Mouse (Mus musculus) embryonic fibroblast, embryonic 13.5 days (primary cell): ENCODE data around the gene Smc6. TPM values are rescaled to one million over a fixed set of nuclear protein-coding genes. Genes with fewer than 3 reads are reported as not detected.

Experiments
- H3K27ac ChIP-seq: 2 replicates; pipeline ENCODE4 v1.5.1; 2012; ENCODE audit warnings: low read length, control low read depth, inconsistent platforms; ENCODE audit not compliant: insufficient read depth
- H3K4me1 ChIP-seq: 2 replicates; pipeline ENCODE4 v1.6.1; 2011; ENCODE audit warnings: low read length; ENCODE audit not compliant: control insufficient read depth, insufficient read depth
- H3K4me3 ChIP-seq: 2 replicates; pipeline ENCODE4 v1.5.1; 2011; ENCODE audit warnings: mild to moderate bottlenecking, control low read depth, low read length; ENCODE audit not compliant: insufficient read depth
- CTCF ChIP-seq: IDR thresholded peaks from 2 replicates; pipeline ENCODE4 v1.5.1; 2011; ENCODE audit warnings: mild to moderate bottlenecking, control low read depth, low read length, moderate library complexity, borderline replicate concordance; ENCODE audit not compliant: insufficient read depth
- POLR2A ChIP-seq: IDR thresholded peaks from 2 replicates; pipeline ENCODE4 v1.6.1; 2011; ENCODE audit warnings: low read depth, mild to moderate bottlenecking, control low read depth, low read length, moderate library complexity
- polyA plus RNA-seq: library from polyadenylated mRNA; stranded (reverse); fragments of >200 nt; gene quantifications from 2 replicates; pipeline ENCODE4 v1.2.4, GENCODE M21; 2011; ENCODE audit warnings: low read depth; ENCODE audit not compliant: missing spikeins, insufficient read length

The Smc6 gene
- polyA plus RNA-seq, 1 experiment, result 163 TPM

DNA sequence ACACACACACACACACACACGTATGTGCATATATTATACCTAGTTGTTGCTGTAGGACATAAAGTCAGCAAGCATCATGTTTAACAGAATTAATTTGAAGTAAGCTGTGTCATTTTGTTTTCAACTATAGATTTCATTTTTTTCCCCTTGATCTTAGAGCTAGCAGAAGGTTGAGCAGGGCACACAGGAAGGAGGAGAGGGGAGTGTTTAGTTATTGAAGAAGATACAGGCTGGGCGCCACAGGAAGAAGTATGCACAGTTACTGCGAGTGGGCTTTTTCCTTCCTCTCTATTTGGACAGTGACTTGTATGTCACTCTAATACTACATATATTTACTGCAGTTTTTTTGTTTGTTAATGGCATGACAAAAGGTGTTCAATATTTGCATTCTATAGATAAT lies 14.2 kb downstream of the Smc6 start:
- no peak for TF ChIP-seq POLR2A
- no peak for TF ChIP-seq CTCF
- no peak overlapping the region for H3K27ac ChIP-seq
- H3K4me1 ChIP-seq, result no peaks in the 10 kb centered on the region
- H3K4me3 ChIP-seq, result no peak overlapping the region

DNA sequence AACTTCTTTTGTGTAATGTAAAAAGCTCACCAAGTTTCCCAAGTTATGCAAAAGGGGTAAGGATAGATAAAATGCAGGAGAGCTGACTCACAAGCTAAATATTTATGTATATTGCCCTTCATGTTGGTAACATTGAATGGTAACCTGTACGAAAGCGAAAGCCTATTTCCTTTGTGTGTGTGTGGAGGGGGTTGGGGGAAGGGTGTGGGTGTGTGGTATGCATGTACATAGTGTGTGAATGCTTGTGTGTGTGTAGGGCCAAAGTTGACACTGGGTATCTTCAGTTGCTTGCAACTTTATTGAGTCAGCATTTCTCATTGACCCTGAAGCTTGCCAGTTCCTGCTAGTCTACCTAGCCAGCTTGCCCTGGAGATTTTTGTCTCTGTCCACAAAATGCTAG lies 15.9 kb downstream of the Smc6 start:
- Histone ChIP-seq H3K4me3 (no peak overlapping the region), H3K4me1 (no peaks in the 10 kb centered on the region), H3K27ac (no peak overlapping the region)
- TF ChIP-seq CTCF, result no peak
- no peak for TF ChIP-seq POLR2A

DNA sequence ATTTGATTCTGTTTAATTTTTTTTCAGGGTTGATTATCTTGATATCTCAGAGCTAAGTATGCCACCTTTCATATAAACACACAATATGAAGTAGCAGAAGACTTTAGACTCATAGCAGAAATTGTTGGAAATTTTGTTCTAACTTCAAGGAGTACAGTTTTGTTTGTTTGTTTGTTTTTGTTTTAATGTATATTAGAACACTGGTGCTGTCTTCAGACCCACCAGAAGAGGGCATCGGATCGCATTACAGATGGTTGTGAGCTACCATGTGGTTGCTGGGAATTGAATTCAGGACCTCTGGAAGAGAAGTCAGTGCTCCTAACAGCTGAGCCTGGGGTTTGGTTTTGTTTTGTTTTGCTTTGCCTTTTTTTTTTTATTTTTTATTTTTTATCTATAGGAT lies 20.7 kb downstream of the Smc6 start:
- H3K4me1 ChIP-seq, result no peaks in the 10 kb centered on the region
- H3K4me3 ChIP-seq, result no peak overlapping the region
- no peak overlapping the region for H3K27ac ChIP-seq
- TF ChIP-seq CTCF, result no peak
- no peak for TF ChIP-seq POLR2A

DNA sequence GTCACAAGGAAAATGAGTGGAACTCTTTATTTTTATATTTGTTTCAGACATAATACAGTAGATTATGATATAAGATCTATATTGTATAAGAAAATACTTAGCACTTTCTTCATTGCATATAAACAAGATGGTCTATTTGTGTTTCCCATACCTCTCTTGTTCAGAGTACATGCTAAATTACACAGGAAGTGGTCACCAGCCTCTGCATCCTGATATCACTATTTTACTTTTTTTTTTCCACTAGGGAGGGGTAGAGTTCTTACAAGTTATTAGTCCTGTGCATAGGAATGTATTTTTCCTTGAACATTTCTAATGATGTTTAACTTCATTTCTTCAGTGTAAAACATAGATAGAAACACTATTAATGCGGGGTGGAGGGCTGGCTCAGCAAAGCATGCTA lies 35.2 kb downstream of the Smc6 start:
- Histone ChIP-seq H3K27ac (no peak overlapping the region), H3K4me1 (no peaks in the 10 kb centered on the region), H3K4me3 (no peak overlapping the region)
- TF ChIP-seq POLR2A (no peak), CTCF (no peak)

DNA sequence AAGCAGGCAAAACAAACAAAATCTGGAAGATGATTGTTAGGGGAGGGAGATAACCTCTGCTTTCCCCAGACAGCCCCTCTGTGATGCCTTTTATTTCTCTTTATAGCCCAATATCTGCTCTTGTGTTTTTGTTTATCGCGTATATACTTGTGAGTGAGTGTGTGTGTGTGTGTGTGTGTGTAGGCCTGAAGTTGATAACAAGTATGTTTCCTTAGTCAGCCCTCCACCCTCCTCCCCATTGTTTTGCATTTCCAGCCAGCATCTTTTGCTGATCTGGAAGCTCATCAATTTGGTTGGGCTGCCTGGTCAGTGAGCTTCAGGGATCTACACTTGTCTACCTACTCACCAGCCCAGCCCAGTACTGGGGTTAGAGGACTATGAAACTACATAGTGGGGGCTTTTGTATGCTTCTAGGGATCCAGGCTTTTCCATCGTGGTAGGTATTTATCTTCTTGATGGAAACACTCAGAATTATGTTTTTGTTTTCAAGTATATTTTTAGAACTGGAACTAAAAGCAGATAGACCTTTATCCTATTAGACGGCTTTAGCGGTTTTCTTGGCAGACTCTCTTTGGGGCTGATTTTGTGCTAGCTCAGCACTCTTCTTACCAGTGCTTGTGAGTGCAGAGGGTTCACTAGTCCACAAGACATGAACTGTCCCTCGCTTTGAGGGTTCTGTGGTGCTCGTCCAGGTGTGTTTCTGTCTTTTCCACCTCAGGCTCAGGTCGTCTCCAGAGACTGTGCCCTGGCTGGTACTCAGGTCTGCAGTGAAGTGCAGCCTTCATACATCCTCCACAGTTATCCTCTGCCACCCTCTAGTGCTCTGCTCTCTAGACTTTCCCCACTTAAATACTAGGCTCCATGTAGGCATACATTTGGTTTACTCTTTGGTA lies 41.3 kb downstream of the Smc6 start:
- H3K4me1 ChIP-seq, result no peaks in the 10 kb centered on the region
- no peak overlapping the region for H3K27ac ChIP-seq
- no peak for TF ChIP-seq CTCF
- no peak for TF ChIP-seq POLR2A
- no peak overlapping the region for H3K4me3 ChIP-seq

DNA sequence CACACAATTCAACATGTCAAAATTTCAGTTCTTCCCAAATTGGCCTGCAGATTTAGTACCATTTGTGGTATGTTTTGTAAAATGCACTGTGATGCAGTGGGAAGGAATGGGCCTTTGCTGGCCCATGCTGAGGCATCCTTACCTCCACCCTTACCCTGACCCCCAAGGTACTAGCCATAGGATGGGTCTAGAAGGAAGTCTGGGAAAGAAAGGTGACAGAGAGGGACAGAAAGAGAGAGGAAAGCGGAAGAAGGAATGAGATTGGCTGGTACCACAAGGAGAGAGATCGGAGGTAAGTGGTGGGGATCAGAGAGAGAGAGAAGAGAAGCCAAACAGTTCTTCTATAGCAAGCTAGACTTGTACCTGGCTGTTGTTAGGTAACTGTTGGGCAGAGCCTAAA lies 45.4 kb downstream of the Smc6 start:
- Histone ChIP-seq H3K27ac (no peak overlapping the region), H3K4me1 (peaks cover 4% of the 10 kb centered on the region; the same call in 1 of the 2 replicates), H3K4me3 (no peak overlapping the region)
- TF ChIP-seq POLR2A (no peak), CTCF (no peak)

DNA sequence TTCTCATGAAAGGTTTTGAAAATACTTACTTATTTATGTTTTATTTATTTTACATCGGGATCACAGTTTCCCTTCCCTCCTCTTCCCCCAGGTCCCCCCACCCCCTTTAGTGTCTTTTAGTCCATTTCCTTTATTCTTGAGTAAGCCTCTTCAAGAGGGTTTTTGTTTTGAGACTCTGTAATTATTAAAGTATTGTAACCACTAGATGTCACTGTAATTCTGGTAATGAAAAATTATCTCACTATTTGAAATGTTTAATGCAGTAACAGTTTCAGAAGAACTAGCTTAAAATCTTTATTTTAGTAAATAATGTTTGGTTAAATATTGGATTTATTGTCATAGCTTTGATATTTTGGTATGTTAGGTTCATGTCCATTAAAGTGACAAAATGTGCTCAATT lies 48.2 kb downstream of the Smc6 start:
- H3K4me1 ChIP-seq, result peaks cover 4% of the 10 kb centered on the region; the same call in 1 of the 2 replicates
- no peak overlapping the region for H3K27ac ChIP-seq
- TF ChIP-seq CTCF, result no peak
- TF ChIP-seq POLR2A, result no peak
- H3K4me3 ChIP-seq, result no peak overlapping the region

DNA sequence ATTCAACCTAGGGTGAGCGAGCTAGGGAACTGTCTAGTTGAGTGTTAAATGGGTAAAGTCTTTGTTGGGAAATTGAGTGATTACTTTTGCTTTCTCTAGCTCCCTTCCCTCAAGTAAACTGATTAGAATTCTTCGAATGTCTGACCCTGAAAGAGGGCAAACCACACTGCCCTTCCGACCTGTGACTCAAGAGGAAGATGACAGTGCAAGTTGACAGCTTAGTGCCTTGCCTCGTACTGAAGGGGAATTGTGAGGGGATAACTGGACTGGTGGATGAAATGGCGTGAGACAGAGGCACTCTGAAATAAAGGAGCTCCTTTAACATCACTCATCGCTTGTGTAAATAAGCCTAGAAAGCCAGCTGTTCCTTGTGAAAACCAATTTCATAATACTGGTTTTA lies 52.0 kb downstream of the Smc6 start:
- no peak overlapping the region for H3K4me3 ChIP-seq
- no peak overlapping the region for H3K27ac ChIP-seq
- peaks cover 4% of the 10 kb centered on the region; the same call in 1 of the 2 replicates for H3K4me1 ChIP-seq
- TF ChIP-seq POLR2A (no peak), CTCF (no peak)

DNA sequence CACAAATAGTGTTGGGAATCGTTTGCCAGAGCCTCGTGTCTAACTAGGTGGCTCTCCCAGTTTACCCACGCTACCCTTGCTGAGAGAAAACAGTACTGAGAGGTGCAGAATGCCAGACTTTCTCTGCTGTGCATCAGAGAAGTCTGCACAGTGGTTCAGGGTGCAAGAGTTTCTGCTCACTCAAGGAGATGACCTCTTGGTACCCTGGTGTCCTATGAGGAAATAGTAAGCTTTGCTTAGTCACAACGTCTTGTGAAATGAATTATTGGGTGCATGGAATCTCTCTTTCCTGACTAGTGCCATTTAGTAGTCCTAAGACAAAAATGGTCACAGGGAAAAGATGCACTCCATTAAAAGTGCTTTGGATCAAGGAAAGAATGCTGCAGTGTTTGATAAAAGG lies 58.8 kb downstream of the Smc6 start:
- Histone ChIP-seq H3K4me3 (no peak overlapping the region), H3K27ac (no peak overlapping the region), H3K4me1 (no peaks in the 10 kb centered on the region)
- TF ChIP-seq POLR2A, result no peak
- no peak for TF ChIP-seq CTCF

DNA sequence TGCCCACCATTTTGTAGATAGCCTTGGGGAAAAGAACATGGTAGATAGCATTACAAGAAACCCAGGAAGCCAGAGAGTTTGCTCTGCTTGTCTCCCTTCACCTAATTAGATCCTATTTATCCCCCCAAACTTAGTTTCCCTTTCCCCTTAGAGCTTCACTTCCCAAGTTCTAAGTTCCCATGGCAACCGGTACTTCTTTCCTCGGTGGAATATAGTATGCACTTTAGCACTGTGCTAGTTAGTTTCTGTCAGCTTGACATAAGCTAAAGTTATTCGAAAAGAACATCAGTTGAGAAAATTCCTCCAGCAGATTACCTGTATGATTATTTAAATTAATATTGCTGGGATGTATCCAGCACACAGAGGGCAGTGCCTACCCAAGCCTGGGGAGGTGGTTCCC lies 60.8 kb downstream of the Smc6 start:
- Histone ChIP-seq H3K4me1 (no peaks in the 10 kb centered on the region), H3K4me3 (no peak overlapping the region), H3K27ac (no peak overlapping the region)
- TF ChIP-seq POLR2A (no peak), CTCF (no peak)
